Mouse (Mus musculus) heart, embryonic 14.5 days (tissue): ENCODE results near the gene Sema6b. TPM values are rescaled to one million over a fixed set of nuclear protein-coding genes. Genes with fewer than 3 reads are reported as not detected.
A peak's percentile ranks its signal among the peaks of the same experiment; 100 is the strongest.
"Not testable (repeated sequence)": the region's sequence is repeated elsewhere in the genome, so short reads cannot be mapped to it uniquely, and the experiment has no call there.

Experiments
- ATAC-seq: fragments of 200-750 bp; cut with Nextera tagmentation; 2 replicates; pipeline ENCODE4 v1.8.0; 2017; ENCODE audit warnings: low read depth, moderate TSS enrichment; ENCODE audit not compliant: insufficient number of reproducible peaks, insufficient read depth, low FRiP score
- H3K27ac ChIP-seq, 2 experiments: fragments of 200-500 bp in 1 of 2; fragments of 300-500 bp in 1 of 2; sonication (generic) in 1 of 2; replicated peaks in 1 of 2; 2 replicates each; pipeline ENCODE4 v1.5.1; 2012 to 2014; ENCODE audit warnings: low read depth in 2 of 2, low read length in 2 of 2, control low read depth in 1 of 2, mild to moderate bottlenecking in 1 of 2, mixed read lengths in 1 of 2; ENCODE audit not compliant: control insufficient read depth in 1 of 2, insufficient read depth in 1 of 2
- H3K27me3 ChIP-seq: fragments of 300-500 bp; sonication (generic); 2 replicates; pipeline ENCODE4 v1.6.1; 2014; ENCODE audit warnings: mild to moderate bottlenecking, low read length, control low read depth; ENCODE audit not compliant: control insufficient read depth, insufficient read depth
- H3K36me3 ChIP-seq: fragments of 300-500 bp; sonication (generic); 2 replicates; pipeline ENCODE4 v1.6.1; 2014; ENCODE audit warnings: mild to moderate bottlenecking, control low read depth, low read length, mixed read lengths; ENCODE audit not compliant: control insufficient read depth, insufficient read depth
- H3K4me1 ChIP-seq, 2 experiments: fragments of 200-500 bp in 1 of 2; fragments of 300-500 bp in 1 of 2; sonication (generic) in 1 of 2; 2 replicates each; pipeline ENCODE4 v1.6.1; 2012 to 2014; ENCODE audit warnings: low read length in 2 of 2, control low read depth in 1 of 2, mixed read lengths in 1 of 2; ENCODE audit not compliant: control insufficient read depth in 2 of 2, insufficient read depth in 2 of 2
- H3K4me2 ChIP-seq: fragments of 300-500 bp; sonication (generic); 2 replicates; pipeline ENCODE4 v1.6.1; 2014; ENCODE audit warnings: mild to moderate bottlenecking, low read length
- H3K4me3 ChIP-seq, 2 experiments: fragments of 200-500 bp in 1 of 2; fragments of 300-500 bp in 1 of 2; sonication (generic) in 1 of 2; 2 replicates each; pipeline ENCODE4 v1.5.1; 2012 to 2014; ENCODE audit warnings: low read length in 2 of 2, mild to moderate bottlenecking in 2 of 2, control low read depth in 1 of 2, low read depth in 1 of 2, moderate library complexity in 1 of 2; ENCODE audit not compliant: control insufficient read depth in 1 of 2, insufficient read depth in 1 of 2
- H3K9ac ChIP-seq: fragments of 300-500 bp; sonication (generic); 2 replicates; pipeline ENCODE4 v1.6.1; 2014; ENCODE audit warnings: mild to moderate bottlenecking, low read length
- H3K9me3 ChIP-seq: fragments of 300-500 bp; sonication (generic); 2 replicates; pipeline ENCODE4 v1.6.1; 2016; ENCODE audit warnings: low read length, control low read depth; ENCODE audit not compliant: control insufficient read depth
- WGBS: fragments of 180-500 bp; shearing (Covaris S2); extraction: QIAGEN DNeasy Blood & Tissue Kit; methylation state at CpG from one replicate; pipeline ENCODE4 v1.1.7; 2014; 5-methylcytosine and 5-hydroxymethylcytosine counted together
- polyA plus RNA-seq: library from polyadenylated mRNA; unstranded; fragments of >200 nt; fragmentation: Nextera tagmentation; extraction: Ambion mirVana; gene quantifications from 2 replicates; pipeline ENCODE4 v1.2.1, GENCODE M21; 2014

The Sema6b gene
- polyA plus RNA-seq, 1 experiment from 2014 or later, result 0.85 TPM

GRCm38 (mm10) chr17:56108334-56109044, 31.7 kb downstream of the Sema6b start:
- Histone ChIP-seq H3K4me1 (peaks cover 2 to 14% of the 10 kb centered on the region in 2 experiments; a peak in 3 of 4 replicates), H3K9me3 (no peaks in the 10 kb centered on the region), H3K4me2 (no peak overlapping the region), H3K27ac (no peak overlapping the region), H3K4me3 (no peak overlapping the region), H3K36me3 (peaks cover 2% of the 10 kb centered on the region; the same call in 1 of the 2 replicates), H3K9ac (no peak overlapping the region), H3K27me3 (no peaks in the 10 kb centered on the region)
- ATAC-seq, result peak; percentile 38; the same call in 1 of the 2 replicates
- 76% methylated on average over 6 of the region's 6 CpGs for WGBS

- no peak for ATAC-seq
- no peaks in the 10 kb centered on the region for H3K27me3 ChIP-seq
- peaks cover 9% of the 10 kb centered on the region for H3K36me3 ChIP-seq
- H3K4me1 ChIP-seq, result peaks cover 2 to 14% of the 10 kb centered on the region in 2 experiments; a peak in 3 of 4 replicates
- no peak overlapping the region for H3K4me3 ChIP-seq
- H3K27ac ChIP-seq, result no peak overlapping the region
- no peak overlapping the region for H3K9ac ChIP-seq
- WGBS, result 66% methylated on average over 2 of the region's 2 CpGs
- no peak overlapping the region for H3K4me2 ChIP-seq
- H3K9me3 ChIP-seq, result no peaks in the 10 kb centered on the region
Measured at GRCm38 (mm10) chr17:56107736-56108135, 32.4 kb downstream of the Sema6b start.

GRCm38 (mm10) chr17:56106981-56107380, 33.2 kb downstream of the Sema6b start:
- H3K9me3 ChIP-seq, result no peaks in the 10 kb centered on the region
- no peak overlapping the region for H3K9ac ChIP-seq
- no peak overlapping the region for H3K4me3 ChIP-seq
- H3K27ac ChIP-seq, result no peak overlapping the region
- peaks cover 17% of the 10 kb centered on the region for H3K36me3 ChIP-seq
- no peak overlapping the region for H3K4me2 ChIP-seq
- 76% methylated on average over 4 of the region's 4 CpGs for WGBS
- no peak for ATAC-seq
- peaks cover 2 to 14% of the 10 kb centered on the region in 2 experiments; a peak in 3 of 4 replicates for H3K4me1 ChIP-seq
- H3K27me3 ChIP-seq, result no peaks in the 10 kb centered on the region

- not testable (repeated sequence) for H3K27ac ChIP-seq, ATAC-seq, H3K27me3 ChIP-seq, H3K4me2 ChIP-seq, H3K9ac ChIP-seq, H3K4me3 ChIP-seq, H3K9me3 ChIP-seq
- Histone ChIP-seq H3K4me1 (peaks cover 2 to 14% of the 10 kb centered on the region in 2 experiments; a peak in 3 of 4 replicates), H3K36me3 (peaks cover 22% of the 10 kb centered on the region)
- WGBS, result 96% methylated on average over 4 of the region's 4 CpGs
Measured at GRCm38 (mm10) chr17:56106436-56106835, 33.7 kb downstream of the Sema6b start.

GRCm38 (mm10) chr17:56104821-56105220, 35.3 kb downstream of the Sema6b start:
- WGBS, result 96% methylated on average over 2 of the region's 5 CpGs
- H3K27ac ChIP-seq, H3K4me2 ChIP-seq, ATAC-seq, H3K9me3 ChIP-seq, H3K27me3 ChIP-seq, H3K4me3 ChIP-seq, H3K9ac ChIP-seq: not testable (repeated sequence)
- Histone ChIP-seq H3K36me3 (peaks cover 39% of the 10 kb centered on the region), H3K4me1 (peaks cover 2 to 13% of the 10 kb centered on the region in 2 experiments; a peak in 3 of 4 replicates)

- H3K4me2 ChIP-seq, result no peak overlapping the region
- ATAC-seq, result no peak
- no peaks in the 10 kb centered on the region for H3K9me3 ChIP-seq
- H3K27ac ChIP-seq, result no peak overlapping the region
- no peak overlapping the region for H3K9ac ChIP-seq
- H3K4me1 ChIP-seq, result peaks cover 0 to 6% of the 10 kb centered on the region in 2 experiments; a peak in 1 of 4 replicates
- H3K27me3 ChIP-seq, result no peaks in the 10 kb centered on the region
- H3K36me3 ChIP-seq, result peaks cover 50% of the 10 kb centered on the region
- no peak overlapping the region for H3K4me3 ChIP-seq
- 91% methylated on average over 8 of the region's 8 CpGs for WGBS
Measured at GRCm38 (mm10) chr17:56103465-56104285, 36.5 kb downstream of the Sema6b start.

GRCm38 (mm10) chr17:56102927-56103326, 37.2 kb downstream of the Sema6b start:
- ATAC-seq, result no peak
- no peak overlapping the region for H3K4me3 ChIP-seq
- H3K36me3 ChIP-seq, result peaks cover 57% of the 10 kb centered on the region
- no peaks in the 10 kb centered on the region for H3K27me3 ChIP-seq
- H3K9me3 ChIP-seq, result no peaks in the 10 kb centered on the region
- 88% methylated on average over 9 of the region's 9 CpGs for WGBS
- H3K27ac ChIP-seq, result no peak overlapping the region
- no peaks in the 10 kb centered on the region for H3K4me1 ChIP-seq
- H3K9ac ChIP-seq, result no peak overlapping the region
- H3K4me2 ChIP-seq, result no peak overlapping the region
